Mouse (Mus musculus) thymus, adult 18-20 months (tissue): ENCODE data around the gene Ccsap.
"Not testable (repeated sequence)": the region's sequence is repeated elsewhere in the genome, so short reads cannot be mapped to it uniquely, and the experiment has no call there.

Experiments
- DNase-seq, 2 experiments: peaks; one replicate each; pipeline ENCODE4 v3.0.0; 2022; ENCODE audit warnings: mixed read lengths in 2 of 2

Ccsap gene

DNA sequence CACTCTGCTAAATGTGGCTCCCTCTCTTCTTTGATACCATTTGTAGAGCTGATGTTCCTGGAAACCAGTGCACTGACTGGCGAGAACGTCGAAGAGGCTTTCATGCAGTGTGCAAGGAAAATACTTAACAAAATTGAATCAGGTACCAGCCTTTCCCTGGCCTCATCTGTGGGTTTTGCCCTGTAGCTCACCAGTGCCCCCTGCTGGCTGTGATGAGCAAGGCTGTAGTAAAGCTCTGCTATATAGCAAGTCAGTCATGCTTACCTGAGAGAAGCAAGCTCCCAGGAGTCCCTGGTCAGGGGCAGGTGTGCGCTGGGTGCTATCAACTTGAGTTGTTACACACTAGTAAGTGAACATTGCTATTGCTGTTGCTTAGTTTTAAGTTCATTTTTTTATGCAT, 27.3 kb downstream of the Ccsap start:
- DNase-seq, result peak in 1 of 2 experiments; percentile 20

DNA sequence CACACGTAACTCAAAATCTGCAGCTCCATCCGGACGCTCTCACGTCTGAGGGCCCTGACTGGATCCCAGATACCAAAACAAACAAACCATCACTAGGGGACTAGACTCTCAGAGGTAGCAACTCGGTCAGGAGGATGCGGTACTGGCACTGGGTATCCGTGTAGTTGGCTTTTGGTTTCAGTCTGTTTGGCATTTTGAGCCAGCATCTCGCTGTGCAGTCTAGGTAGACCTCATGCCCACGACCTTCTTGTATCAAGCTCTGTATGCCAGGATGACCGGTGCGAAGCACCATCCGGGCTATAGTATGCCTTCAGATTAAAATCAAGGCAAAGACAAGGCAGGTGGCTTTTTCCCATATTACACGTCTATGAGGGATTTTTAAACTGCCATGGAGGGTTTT, 32.5 kb downstream of the Ccsap start:
- no peak for DNase-seq

DNA sequence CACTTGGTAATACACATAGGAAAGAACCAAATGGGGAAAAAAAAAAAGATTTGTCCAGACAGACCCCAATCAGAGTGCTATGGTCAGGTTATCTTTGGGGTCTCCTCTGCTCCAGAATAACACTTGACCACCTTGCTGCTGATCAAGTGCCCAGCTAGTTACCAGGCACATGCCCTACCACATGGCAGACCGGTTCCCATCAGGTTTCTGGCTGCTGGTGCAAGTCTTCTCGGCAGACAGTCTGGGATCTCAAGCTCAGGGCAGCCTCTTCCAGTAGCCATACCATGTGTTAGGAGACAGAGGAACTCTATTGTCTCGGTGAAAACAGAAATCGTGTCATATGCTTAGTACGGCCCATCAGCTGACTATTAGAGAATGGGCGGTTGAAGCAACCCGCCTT, 33.3 kb downstream of the Ccsap start:
- no peak for DNase-seq

GRCm38 (mm10) chr8:123826001-123826400, 34.0 kb downstream of the Ccsap start:
- DNase-seq, result no peak

DNA sequence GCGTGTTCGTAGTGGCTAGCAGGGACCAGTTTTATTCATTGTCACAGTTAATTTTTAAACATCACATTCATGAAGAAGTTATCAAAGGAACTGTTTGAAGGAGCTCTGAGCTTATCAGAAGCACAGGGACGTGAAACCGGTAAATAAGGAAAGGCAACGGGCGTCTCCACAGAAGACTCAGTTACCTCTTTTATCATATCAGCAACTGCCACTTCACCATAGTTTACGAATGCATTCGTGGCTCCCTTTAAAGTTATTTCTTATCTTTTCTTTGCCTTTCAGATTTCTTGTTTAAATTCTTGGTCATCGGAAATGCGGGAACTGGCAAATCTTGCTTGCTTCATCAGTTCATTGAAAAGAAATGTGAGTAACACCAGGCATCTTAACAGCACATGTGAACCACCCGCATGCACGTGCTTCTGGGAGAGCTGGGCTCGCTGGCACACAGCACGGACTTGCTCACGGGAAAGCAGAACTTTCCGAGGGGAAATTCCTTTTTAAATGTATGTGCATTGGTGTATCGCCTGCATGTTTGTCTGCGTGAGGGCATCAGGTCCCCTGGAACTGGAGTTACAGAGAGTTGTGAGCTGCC, 36.4 kb downstream of the Ccsap start:
- DNase-seq, result no peak

GRCm38 (mm10) chr8:123823111-123823510, 36.9 kb downstream of the Ccsap start:
- no peak for DNase-seq

DNA sequence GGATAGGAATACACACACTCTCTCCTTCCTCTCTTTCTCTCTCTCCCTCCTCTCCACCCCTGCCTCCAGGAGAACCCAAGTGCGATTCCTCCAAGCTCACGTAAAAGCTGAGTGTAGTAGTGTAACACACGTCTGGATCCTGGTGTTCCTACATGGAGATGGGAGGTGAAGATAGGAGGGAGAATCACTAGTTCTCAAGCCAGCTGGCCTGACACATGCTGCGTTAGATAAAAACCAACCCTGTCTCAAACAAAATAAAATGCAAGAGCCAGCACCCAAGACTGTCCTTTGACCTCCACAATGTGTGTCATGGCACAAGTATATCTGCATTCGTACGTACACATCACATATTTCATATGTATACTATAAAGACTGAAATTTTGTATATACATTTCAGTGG, 39.2 kb downstream of the Ccsap start:
- no peak for DNase-seq

GRCm38 (mm10) chr8:123819683-123820610, 40.1 kb downstream of the Ccsap start:
- no peak for DNase-seq

- no peak for DNase-seq
Observed at GRCm38 (mm10) chr8:123817747-123818146, 42.3 kb downstream of the Ccsap start.

- no peak for DNase-seq
Observed at GRCm38 (mm10) chr8:123816939-123817338, 43.1 kb downstream of the Ccsap start.

GRCm38 (mm10) chr8:123815325-123815724, 44.7 kb downstream of the Ccsap start:
- DNase-seq, result no peak

DNA sequence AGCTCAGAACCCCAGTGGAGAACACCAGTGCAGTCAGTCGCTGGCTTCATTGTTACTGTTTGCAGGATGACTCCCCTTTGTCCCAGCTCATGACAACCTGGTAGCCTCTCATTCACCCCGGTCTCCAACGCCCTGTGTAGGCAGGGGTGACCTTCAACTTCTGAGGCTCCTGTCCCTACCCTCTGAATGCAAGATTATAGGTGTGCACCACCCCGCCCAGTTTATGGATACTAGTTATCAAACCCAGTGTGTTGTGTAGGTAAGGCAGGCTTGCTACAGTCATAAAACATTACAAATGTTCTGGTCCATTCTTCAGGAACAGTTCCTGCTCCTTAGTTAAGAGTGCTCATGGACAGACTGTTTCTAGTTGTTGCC, 46.1 kb downstream of the Ccsap start:
- DNase-seq, result no peak

DNA sequence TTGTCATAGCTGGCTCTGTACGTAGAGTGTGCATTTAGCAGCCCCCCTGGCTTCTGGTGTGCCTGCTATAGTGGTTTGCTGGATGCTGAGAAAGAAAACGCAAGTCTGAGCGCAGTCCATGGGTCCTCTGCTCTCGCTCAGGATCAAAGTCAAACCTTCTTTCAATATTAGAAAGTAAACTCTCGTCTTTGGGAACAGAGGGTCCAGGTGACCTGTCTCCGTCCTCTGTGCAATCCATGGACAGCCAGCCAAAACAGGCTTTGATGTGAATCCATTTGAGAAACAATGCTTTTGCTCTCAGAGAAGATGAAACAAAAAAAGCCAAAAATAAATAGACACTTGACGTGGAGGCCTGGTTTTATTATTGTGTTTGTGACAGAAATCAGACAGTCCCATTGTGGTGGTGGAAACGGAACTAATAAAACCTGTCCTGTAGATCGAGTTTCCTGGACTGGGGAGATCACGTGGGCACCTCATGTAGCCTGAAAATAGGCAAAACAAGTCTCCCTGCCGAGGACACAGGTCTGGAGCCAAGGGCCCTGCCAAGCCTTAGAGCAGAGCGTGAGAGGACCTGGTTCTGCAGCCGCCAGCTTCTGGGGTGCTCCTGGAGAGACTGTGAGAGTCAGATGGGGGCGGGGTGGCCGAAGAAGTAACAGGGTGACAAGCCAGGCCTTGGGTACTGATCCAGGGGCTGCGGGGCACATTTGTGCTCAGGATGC, 46.7 kb downstream of the Ccsap start:
- DNase-seq, result no peak

DNA sequence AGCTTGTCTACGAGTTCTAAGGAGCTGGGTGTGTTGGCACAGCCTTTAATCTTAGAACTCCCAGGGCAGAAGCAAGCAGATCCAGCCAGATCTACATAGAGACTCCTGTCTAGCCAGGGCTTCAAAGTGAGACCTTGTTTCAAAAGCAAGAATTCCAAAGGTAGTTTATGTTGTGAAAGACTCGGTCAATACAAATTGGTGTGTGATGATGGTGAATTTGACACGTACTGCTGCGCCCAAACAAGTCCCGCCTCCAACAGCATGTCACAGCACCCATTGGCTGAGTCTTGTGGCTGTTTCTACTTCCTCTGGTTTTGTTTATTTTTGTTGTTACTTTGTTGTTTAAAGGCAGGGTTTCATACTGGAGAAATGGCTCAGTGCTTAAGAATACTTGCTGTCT, 47.8 kb downstream of the Ccsap start:
- DNase-seq, result no peak

GRCm38 (mm10) chr8:123809342-123809741, 50.7 kb downstream of the Ccsap start:
- not testable (repeated sequence) for DNase-seq

- DNase-seq, result no peak
Observed at GRCm38 (mm10) chr8:123808671-123809070, 51.3 kb downstream of the Ccsap start.

DNA sequence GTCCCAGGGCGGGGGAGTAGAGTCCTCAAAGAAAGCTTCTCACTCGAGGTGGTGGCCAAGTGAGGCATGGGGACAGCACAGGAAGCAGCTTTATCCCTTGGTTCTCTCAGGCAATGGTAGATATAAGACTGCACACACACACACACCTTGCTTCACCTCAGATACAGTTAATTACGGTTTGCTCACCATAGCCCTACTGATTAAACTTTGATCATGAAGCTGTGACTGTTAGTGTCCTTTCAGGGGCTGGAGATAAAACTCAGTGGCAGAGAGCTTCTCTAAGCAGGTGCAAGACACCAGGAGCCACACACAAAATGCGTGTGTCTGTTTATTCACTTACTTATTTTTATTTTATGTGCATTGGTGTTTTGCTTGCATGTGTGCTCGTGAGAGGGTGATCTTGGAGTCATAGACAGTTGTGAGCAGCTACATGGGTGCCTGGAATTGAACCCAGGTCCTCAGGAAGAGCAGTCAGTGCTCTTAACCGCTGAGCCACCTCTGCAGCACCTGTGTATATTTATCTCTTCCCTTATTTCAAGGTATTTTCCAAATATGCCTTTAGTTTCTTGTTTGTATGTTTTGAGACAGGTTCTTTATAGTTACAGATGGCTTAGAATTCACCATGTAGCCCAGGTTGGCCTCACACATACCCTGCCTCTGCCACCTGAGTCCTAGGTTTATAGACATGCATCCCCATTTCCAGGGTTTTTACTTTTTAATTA, 52.0 kb downstream of the Ccsap start:
- no peak for DNase-seq

- no peak for DNase-seq
Observed at GRCm38 (mm10) chr8:123807024-123807431, 53.0 kb downstream of the Ccsap start.

DNA sequence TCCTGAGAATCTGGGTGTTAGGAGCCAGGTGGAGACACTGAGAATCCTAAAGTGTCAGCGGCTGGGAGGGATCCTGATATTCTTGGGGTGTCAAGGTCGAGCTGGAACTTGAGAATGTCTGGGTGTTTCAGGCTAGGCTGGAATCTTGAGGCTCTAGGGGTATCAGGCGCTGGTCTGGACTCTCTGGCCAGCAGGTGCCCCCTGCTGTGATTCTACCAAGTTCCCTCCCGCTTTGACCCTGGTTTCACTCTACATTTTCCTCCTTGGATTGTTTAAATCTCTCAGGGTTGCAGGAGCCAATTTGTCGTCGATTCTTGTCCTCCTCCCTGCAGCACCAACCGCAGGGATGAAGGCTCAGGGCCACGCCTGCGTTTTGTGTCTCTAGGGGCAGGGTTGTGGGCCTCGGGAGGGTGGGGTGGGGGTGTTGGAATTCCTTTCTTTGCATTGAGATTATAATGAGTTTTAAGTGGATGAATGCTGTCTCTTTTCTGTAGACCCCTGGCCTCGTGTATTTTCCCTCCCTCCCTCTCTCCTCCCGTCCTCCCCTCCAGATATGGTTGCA, 53.6 kb downstream of the Ccsap start:
- no peak for DNase-seq

DNA sequence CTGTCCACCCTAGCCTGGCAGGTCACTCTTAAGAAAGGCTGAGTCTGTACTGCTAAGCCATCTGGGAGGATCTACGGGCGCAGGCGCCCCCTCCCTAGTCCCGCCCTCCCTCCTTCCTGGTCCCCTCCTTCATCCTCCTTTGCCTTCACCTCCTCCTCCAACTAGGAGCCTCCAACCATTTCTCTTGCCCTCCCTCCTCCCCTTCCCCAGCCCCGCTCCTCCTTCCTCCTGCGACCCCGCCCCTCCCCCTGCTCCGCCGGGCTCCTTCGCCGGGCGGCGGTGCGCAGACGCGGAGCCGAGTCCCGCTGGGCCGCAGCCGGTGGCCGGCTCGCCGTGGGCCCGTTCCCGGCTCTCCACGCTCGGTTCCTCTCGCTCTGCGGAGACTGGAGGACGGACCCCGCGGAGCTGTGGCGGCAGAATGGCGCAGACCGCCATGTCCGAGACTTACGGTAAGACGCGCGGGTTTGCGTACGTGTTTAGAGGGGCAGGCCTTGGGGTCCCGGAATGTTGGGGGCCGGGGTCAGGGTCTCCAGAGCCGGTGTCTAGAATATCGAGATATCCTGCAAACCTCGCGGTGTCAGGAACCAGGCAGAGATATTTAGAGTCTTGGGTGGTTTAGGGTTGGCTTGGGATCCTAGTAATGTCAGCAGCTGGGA, 54.2 kb downstream of the Ccsap start, which contains the start of gene Rab4a:
Gene Rab4a (plus strand): TSS at position 268 of the 656 bp plus-strand sequence.
- DNase-seq, result peak; percentile 43 to 46

- no peak for DNase-seq
Observed at GRCm38 (mm10) chr8:123805209-123805717, 54.7 kb downstream of the Ccsap start.

DNA sequence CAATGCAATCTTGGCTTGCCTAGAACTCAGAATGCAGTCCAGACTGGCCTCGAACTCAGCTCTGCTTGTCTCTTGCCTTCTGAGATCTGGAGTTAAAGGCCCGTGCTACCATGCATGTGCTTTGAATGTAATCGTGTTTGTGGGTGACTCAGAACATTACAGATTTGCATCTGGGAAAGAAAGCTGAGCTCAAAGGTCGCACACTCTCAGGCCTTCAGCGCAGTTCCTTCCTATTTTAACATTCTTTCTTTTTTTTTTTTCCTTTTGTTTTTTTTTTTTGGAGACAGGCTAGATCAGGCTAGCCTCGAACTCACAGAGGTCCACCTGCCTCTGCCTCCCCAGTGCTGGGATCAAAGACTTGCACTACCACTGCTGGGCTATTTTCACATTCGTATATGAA, 55.4 kb downstream of the Ccsap start:
- no peak for DNase-seq
